Comparison of ENCODE assay signal across 8 mouse cellular contexts in the genomic region with DNA sequence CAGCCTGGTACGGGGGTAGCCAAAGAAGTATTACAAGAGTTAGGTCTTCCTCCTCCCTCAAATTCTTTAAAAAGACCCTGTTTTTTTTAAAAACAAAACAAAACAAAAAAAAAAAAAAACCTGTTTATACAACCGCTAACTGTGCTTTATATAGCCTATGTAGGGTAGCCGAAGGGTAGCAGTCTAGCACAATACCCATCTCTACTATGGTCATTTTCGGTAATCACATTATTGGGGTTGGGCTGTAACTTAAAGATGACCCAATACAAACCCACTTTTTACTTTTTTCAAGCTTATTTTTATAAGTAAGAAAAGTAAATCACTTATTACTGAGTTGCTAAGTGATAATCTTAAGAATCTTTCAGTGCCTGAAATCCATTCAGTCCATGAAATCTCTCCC. TPM values are rescaled to one million over a fixed set of nuclear protein-coding genes. Genes with fewer than 3 reads are reported as not detected.
A peak's percentile ranks its signal among the peaks of the same experiment; 100 is the strongest.
DNase-seq lines count a peak whose midpoint lies in the region; ATAC-seq and TF ChIP-seq lines count a peak whose summit lies in the region.

No protein-coding gene starts in this region.

- no peak for ATAC-seq in neural tube, embryonic 11.5 days (ENCODE audit: insufficient read depth, low FRiP score, low TSS enrichment)
- no peak for ATAC-seq in liver, embryonic 14.5 days (ENCODE audit: insufficient read depth)

- TF ChIP-seq EP300 in liver, embryonic 14.5 days (IDR thresholded peaks at IDR 0.05; ENCODE audit: low read depth): no peak

- peak overlapping the region; percentile 63 for H3K4me3 ChIP-seq in cerebellum, adult 2 months (replicated peaks; ENCODE audit: insufficient read depth, low read depth, low read length)
- peak overlapping the region; percentile 69 for H3K4me3 ChIP-seq in neural tube, embryonic 11.5 days (ENCODE audit: low read depth, low read length)
- peak overlapping the region in 1 of 2 experiments; percentile 68; a peak in 2 of 4 replicates for H3K4me3 ChIP-seq in liver, embryonic 14.5 days (ENCODE audit: insufficient read depth in 1 of 2, low read depth in 2 of 2, low read length in 2 of 2)

- no peak for TF ChIP-seq CTCF in cerebellum, adult 2 months (IDR thresholded peaks at IDR 0.05; ENCODE audit: borderline replicate concordance, insufficient read depth, low read depth, low read length)
- TF ChIP-seq CTCF in liver, embryonic 14.5 days (IDR thresholded peaks at IDR 0.05; ENCODE audit: low read depth): no peak

- intact Hi-C loops in left cerebral cortex, postnatal 14 days (cut with DNase I): no loop called here

- H3K9ac ChIP-seq in neural tube, embryonic 11.5 days (ENCODE audit: low read length): no peak overlapping the region
- peak overlapping the region; percentile 71 for H3K9ac ChIP-seq in liver, embryonic 14.5 days (replicated peaks)

- H3K4me1 ChIP-seq in cerebellum, adult 2 months (ENCODE audit: control insufficient read depth, insufficient read depth, low read length): no peaks in the 10 kb centered on the region
- H3K4me1 ChIP-seq in neural tube, embryonic 11.5 days (ENCODE audit: control insufficient read depth, insufficient read depth, low read length): peaks cover 4% of the 10 kb centered on the region
- H3K4me1 ChIP-seq in liver, embryonic 14.5 days (replicated peaks; ENCODE audit: control insufficient read depth in 2 of 2, insufficient read depth in 2 of 2, low read length in 1 of 2): 0 out of 4 replicates have a peak, but pooled peaks cover 0 to 4% of the 10 kb centered on the region in 2 experiments

- no peak overlapping the region for H3K27ac ChIP-seq in cerebellum, adult 2 months (ENCODE audit: insufficient read depth, low read length)
- H3K27ac ChIP-seq in neural tube, embryonic 11.5 days (ENCODE audit: low read depth, low read length): no peak overlapping the region
- no peak overlapping the region for H3K27ac ChIP-seq in liver, embryonic 14.5 days

- no peaks in the 10 kb centered on the region for H3K9me3 ChIP-seq in neural tube, embryonic 11.5 days (ENCODE audit: control insufficient read depth, low read length)
- no peaks in the 10 kb centered on the region for H3K9me3 ChIP-seq in liver, embryonic 14.5 days (ENCODE audit: control insufficient read depth, low read length)

- WGBS in cerebellum, adult 2 months: 30% methylated on average over 4 of the region's 4 CpGs
- 60% methylated on average over 4 of the region's 4 CpGs for WGBS in neural tube, embryonic 11.5 days
- WGBS in liver, embryonic 14.5 days (ENCODE audit: insufficient replicate concordance): 46% methylated on average over 4 of the region's 4 CpGs

- H3K27me3 ChIP-seq in cerebellum, adult 2 months (ENCODE audit: control insufficient read depth, insufficient read depth, low read length): no peaks in the 10 kb centered on the region
- no peaks in the 10 kb centered on the region for H3K27me3 ChIP-seq in neural tube, embryonic 11.5 days (ENCODE audit: control insufficient read depth, insufficient read depth, low read length)
- H3K27me3 ChIP-seq in liver, embryonic 14.5 days (ENCODE audit: control insufficient read depth, insufficient read depth, low read length): no peaks in the 10 kb centered on the region

- DNase-seq in cerebellum, adult 2 months: no peak
- DNase-seq in cerebellum, postnatal 10 days: no peak
- DNase-seq in neural tube, embryonic 11.5 days (ENCODE audit: low spot score): no peak
- no peak for DNase-seq in neural tube, embryonic 10.5 days (ENCODE audit: extremely low spot score, low spot score)
- no peak for DNase-seq in liver, embryonic 14.5 days (ENCODE audit: low read depth in 3 of 3, low spot score in 3 of 3)
- DNase-seq in adrenal gland, postnatal 25 days: no peak
- DNase-seq in left cerebral cortex, postnatal 14 days (ENCODE audit: low spot score in 2 of 2): no peak
- DNase-seq in MN1 (ENCODE audit: low spot score): no peak

- no peaks in the 10 kb centered on the region for H3K36me3 ChIP-seq in neural tube, embryonic 11.5 days (ENCODE audit: control insufficient read depth, insufficient read depth, low read length)
- no peaks in the 10 kb centered on the region for H3K36me3 ChIP-seq in liver, embryonic 14.5 days (replicated peaks; ENCODE audit: control insufficient read depth, insufficient read depth, low read depth)

- TF ChIP-seq POLR2A in cerebellum, adult 2 months (IDR thresholded peaks at IDR 0.05; ENCODE audit: borderline replicate concordance, insufficient read depth, low read length): no peak

- peak overlapping the region; percentile 59 for H3K4me2 ChIP-seq in neural tube, embryonic 11.5 days (ENCODE audit: low read depth)
- peak overlapping the region; percentile 87 for H3K4me2 ChIP-seq in liver, embryonic 14.5 days (ENCODE audit: low read depth)

RNA-seq across cellular contexts. Expression of a gene that starts 0.7 kb away (rescaled TPM):
- polyA plus RNA-seq in cerebellum, adult 2 months (2012; rRNA removed): 3.5 and 3.8 TPM in 2 replicates
- 19.7 and 23.5 TPM in 2 replicates for polyA plus RNA-seq in neural tube, embryonic 11.5 days (2014; fragmentation: Nextera tagmentation; extraction: Ambion mirVana)
- 1.9 and 4.0 TPM in 2 replicates for polyA plus RNA-seq in liver, embryonic 14.5 days (2012; rRNA removed)
- polyA plus RNA-seq in liver, embryonic 14.5 days (2014; fragmentation: Nextera tagmentation; extraction: Ambion mirVana): 5.0 and 6.1 TPM in 2 replicates
- total RNA-seq in adrenal gland, postnatal 25 days (2021): 7.7 and 12.8 TPM in 2 replicates
- 1 to 10 TPM; 5.5 to 5.9 TPM for total RNA-seq in left cerebral cortex, postnatal 14 days (2021)
